Mouse (Mus musculus): ENCODE data around the gene Kcne1. TPM values are rescaled to one million over a fixed set of nuclear protein-coding genes. Genes with fewer than 3 reads are reported as not detected.

Kcne1 gene
- polyA plus RNA-seq, 1 experiment = not detected

GRCm38 (mm10) chr16:92393732-92394131 is 34.5 kb upstream of the Kcne1 start:
- Histone ChIP-seq H3K4me3 (ENCODE audit: insufficient read depth, low read length) (no peak overlapping the region), H3K4me1 (ENCODE audit: control insufficient read depth, insufficient read depth, low read length) (peaks cover 2% of the 10 kb centered on the region; the same call in 1 of the 2 replicates), H3K27ac (ENCODE audit: insufficient read depth, low read length) (no peak overlapping the region)
- TF ChIP-seq POLR2A (IDR thresholded peaks at IDR 0.05; ENCODE audit: low read depth, low read length) (no peak), CTCF (IDR thresholded peaks at IDR 0.05; ENCODE audit: borderline replicate concordance, insufficient read depth, low read length) (no peak)

GRCm38 (mm10) chr16:92387692-92388091 is 28.4 kb upstream of the Kcne1 start:
- Histone ChIP-seq H3K4me1 (ENCODE audit: control insufficient read depth, insufficient read depth, low read length) (no peaks in the 10 kb centered on the region), H3K4me3 (ENCODE audit: insufficient read depth, low read length) (no peak overlapping the region), H3K27ac (ENCODE audit: insufficient read depth, low read length) (no peak overlapping the region)
- no peak for TF ChIP-seq POLR2A (IDR thresholded peaks at IDR 0.05; ENCODE audit: low read depth, low read length)
- TF ChIP-seq CTCF (IDR thresholded peaks at IDR 0.05; ENCODE audit: borderline replicate concordance, insufficient read depth, low read length) = no peak

GRCm38 (mm10) chr16:92385062-92385461 is 25.8 kb upstream of the Kcne1 start:
- TF ChIP-seq CTCF (IDR thresholded peaks at IDR 0.05; ENCODE audit: borderline replicate concordance, insufficient read depth, low read length) (peak; percentile 35; the same call in 1 of the 2 replicates), POLR2A (IDR thresholded peaks at IDR 0.05; ENCODE audit: low read depth, low read length) (no peak)
- H3K27ac ChIP-seq (ENCODE audit: insufficient read depth, low read length) = no peak overlapping the region
- H3K4me1 ChIP-seq (ENCODE audit: control insufficient read depth, insufficient read depth, low read length) = no peaks in the 10 kb centered on the region
- no peak overlapping the region for H3K4me3 ChIP-seq (ENCODE audit: insufficient read depth, low read length)

- Histone ChIP-seq H3K27ac (ENCODE audit: insufficient read depth, low read length) (no peak overlapping the region), H3K4me1 (ENCODE audit: control insufficient read depth, insufficient read depth, low read length) (no peaks in the 10 kb centered on the region), H3K4me3 (ENCODE audit: insufficient read depth, low read length) (no peak overlapping the region)
- TF ChIP-seq CTCF (IDR thresholded peaks at IDR 0.05; ENCODE audit: borderline replicate concordance, insufficient read depth, low read length) = no peak
- TF ChIP-seq POLR2A (IDR thresholded peaks at IDR 0.05; ENCODE audit: low read depth, low read length) = no peak
Observed at GRCm38 (mm10) chr16:92383412-92383811, 24.1 kb upstream of the Kcne1 start.

GRCm38 (mm10) chr16:92382508-92382907 is 23.2 kb upstream of the Kcne1 start:
- no peak overlapping the region for H3K4me3 ChIP-seq (ENCODE audit: insufficient read depth, low read length)
- TF ChIP-seq POLR2A (IDR thresholded peaks at IDR 0.05; ENCODE audit: low read depth, low read length) = no peak

GRCm38 (mm10) chr16:92381092-92381491 is 21.8 kb upstream of the Kcne1 start:
- TF ChIP-seq CTCF (IDR thresholded peaks at IDR 0.05; ENCODE audit: borderline replicate concordance, insufficient read depth, low read length) (no peak), POLR2A (IDR thresholded peaks at IDR 0.05; ENCODE audit: low read depth, low read length) (no peak)
- no peak overlapping the region for H3K4me3 ChIP-seq (ENCODE audit: insufficient read depth, low read length)
- H3K27ac ChIP-seq (ENCODE audit: insufficient read depth, low read length) = no peak overlapping the region
- no peaks in the 10 kb centered on the region for H3K4me1 ChIP-seq (ENCODE audit: control insufficient read depth, insufficient read depth, low read length)

More at GRCm38 (mm10) chr16:92382508-92382907, 23.2 kb upstream of the Kcne1 start:
- Histone ChIP-seq H3K27ac (ENCODE audit: insufficient read depth, low read length) (no peak overlapping the region), H3K4me1 (ENCODE audit: control insufficient read depth, insufficient read depth, low read length) (no peaks in the 10 kb centered on the region)

- Histone ChIP-seq H3K4me1 (ENCODE audit: control insufficient read depth, insufficient read depth, low read length) (no peaks in the 10 kb centered on the region), H3K27ac (ENCODE audit: insufficient read depth, low read length) (no peak overlapping the region), H3K4me3 (ENCODE audit: insufficient read depth, low read length) (no peak overlapping the region)
- no peak for TF ChIP-seq POLR2A (IDR thresholded peaks at IDR 0.05; ENCODE audit: low read depth, low read length)
- TF ChIP-seq CTCF (IDR thresholded peaks at IDR 0.05; ENCODE audit: borderline replicate concordance, insufficient read depth, low read length) = no peak
Observed at GRCm38 (mm10) chr16:92376976-92377375, 17.7 kb upstream of the Kcne1 start.

- Histone ChIP-seq H3K4me3 (ENCODE audit: insufficient read depth, low read length) (no peak overlapping the region), H3K27ac (ENCODE audit: insufficient read depth, low read length) (no peak overlapping the region), H3K4me1 (ENCODE audit: control insufficient read depth, insufficient read depth, low read length) (no peaks in the 10 kb centered on the region)
- no peak for TF ChIP-seq POLR2A (IDR thresholded peaks at IDR 0.05; ENCODE audit: low read depth, low read length)
- no peak for TF ChIP-seq CTCF (IDR thresholded peaks at IDR 0.05; ENCODE audit: borderline replicate concordance, insufficient read depth, low read length)
Observed at GRCm38 (mm10) chr16:92371623-92372022, 12.4 kb upstream of the Kcne1 start.

- TF ChIP-seq POLR2A (IDR thresholded peaks at IDR 0.05; ENCODE audit: low read depth, low read length) (no peak), CTCF (IDR thresholded peaks at IDR 0.05; ENCODE audit: borderline replicate concordance, insufficient read depth, low read length) (no peak)
- no peak overlapping the region for H3K4me3 ChIP-seq (ENCODE audit: insufficient read depth, low read length)
- H3K4me1 ChIP-seq (ENCODE audit: control insufficient read depth, insufficient read depth, low read length) = peaks cover 2% of the 10 kb centered on the region
- no peak overlapping the region for H3K27ac ChIP-seq (ENCODE audit: insufficient read depth, low read length)
Observed at GRCm38 (mm10) chr16:92369260-92369659, 10.0 kb upstream of the Kcne1 start.

GRCm38 (mm10) chr16:92365477-92365876 is 6.2 kb upstream of the Kcne1 start:
- no peak for TF ChIP-seq CTCF (IDR thresholded peaks at IDR 0.05; ENCODE audit: borderline replicate concordance, insufficient read depth, low read length)
- TF ChIP-seq POLR2A (IDR thresholded peaks at IDR 0.05; ENCODE audit: low read depth, low read length) = no peak
- H3K4me3 ChIP-seq (ENCODE audit: insufficient read depth, low read length) = no peak overlapping the region
- H3K4me1 ChIP-seq (ENCODE audit: control insufficient read depth, insufficient read depth, low read length) = peaks cover 2% of the 10 kb centered on the region
- no peak overlapping the region for H3K27ac ChIP-seq (ENCODE audit: insufficient read depth, low read length)

- Histone ChIP-seq H3K4me3 (ENCODE audit: insufficient read depth, low read length) (no peak overlapping the region), H3K4me1 (ENCODE audit: control insufficient read depth, insufficient read depth, low read length) (no peaks in the 10 kb centered on the region; the same call in 1 of the 2 replicates), H3K27ac (ENCODE audit: insufficient read depth, low read length) (no peak overlapping the region)
- TF ChIP-seq CTCF (IDR thresholded peaks at IDR 0.05; ENCODE audit: borderline replicate concordance, insufficient read depth, low read length) (no peak), POLR2A (IDR thresholded peaks at IDR 0.05; ENCODE audit: low read depth, low read length) (no peak)
Observed at GRCm38 (mm10) chr16:92360711-92361110, 1.4 kb upstream of the Kcne1 start.
